Mouse (Mus musculus) megakaryocyte, embryonic 14.5 days (primary cell): ENCODE measurements around the gene Bahcc1. TPM values are rescaled to one million over a fixed set of nuclear protein-coding genes. Genes with fewer than 3 reads are reported as not detected.

Experiments used
- H3K27me3 ChIP-seq: replicated peaks from 2 replicates; pipeline ENCODE3; 2012; ENCODE audit warnings: inconsistent platforms
- H3K36me3 ChIP-seq: replicated peaks from 2 replicates; pipeline ENCODE3; 2012; ENCODE audit warnings: low read length, inconsistent platforms, mixed read lengths
- H3K4me1 ChIP-seq: 2 replicates; pipeline ENCODE4 v1.6.1; 2012; ENCODE audit warnings: inconsistent platforms
- H3K4me3 ChIP-seq: replicated peaks from 2 replicates; pipeline ENCODE3; 2012; ENCODE audit warnings: moderate library complexity, mild to moderate bottlenecking, inconsistent platforms
- H3K9me3 ChIP-seq: 2 replicates; pipeline ENCODE4 v1.6.1; 2012; ENCODE audit warnings: inconsistent platforms
- FLI1 ChIP-seq: IDR thresholded peaks from 2 replicates; pipeline ENCODE4 v1.6.1; 2012; ENCODE audit warnings: low read length, inconsistent platforms, mixed read lengths
- GATA1 ChIP-seq: IDR thresholded peaks from 3 replicates; pipeline ENCODE4 v1.6.1; 2012; ENCODE audit warnings: mixed read lengths, low read length, inconsistent platforms, borderline replicate concordance
- polyA plus RNA-seq: library from polyadenylated mRNA; stranded (reverse); fragments of >175 nt; gene quantifications from 2 replicates; pipeline ENCODE4 v1.2.3, GENCODE M21; 2012; ENCODE audit warnings: low replicate concordance; ENCODE audit not compliant: insufficient read depth

The Bahcc1 gene
- polyA plus RNA-seq, 1 experiment: 10.2 TPM

GRCm38 (mm10) chr11:120290266-120290665 is 57.5 kb downstream of the Bahcc1 start:
- Histone ChIP-seq H3K4me3 (no peak overlapping the region), H3K9me3 (peaks cover 11% of the 10 kb centered on the region; the same call in 1 of the 2 replicates), H3K4me1 (peaks cover 31% of the 10 kb centered on the region), H3K27me3 (peaks cover 19% of the 10 kb centered on the region), H3K36me3 (peaks cover 56% of the 10 kb centered on the region)
- no peak for TF ChIP-seq FLI1
- TF ChIP-seq GATA1: no peak

- H3K9me3 ChIP-seq: 0 out of 2 replicates have a peak, but pooled peaks cover 4% of the 10 kb centered on the region
- peaks cover 40% of the 10 kb centered on the region for H3K27me3 ChIP-seq
- H3K4me1 ChIP-seq: peaks cover 42% of the 10 kb centered on the region
- no peak for TF ChIP-seq GATA1
- no peak for TF ChIP-seq FLI1
- peaks cover 24% of the 10 kb centered on the region for H3K36me3 ChIP-seq
- H3K4me3 ChIP-seq: peak overlapping the region; percentile 29
Measured at GRCm38 (mm10) chr11:120293714-120294113, 61.0 kb downstream of the Bahcc1 start.

GRCm38 (mm10) chr11:120296305-120297144 is 63.8 kb downstream of the Bahcc1 start:
- Histone ChIP-seq H3K4me3 (no peak overlapping the region), H3K27me3 (peaks cover 49% of the 10 kb centered on the region), H3K4me1 (peaks cover 61% of the 10 kb centered on the region), H3K9me3 (no peaks in the 10 kb centered on the region), H3K36me3 (peaks cover 6% of the 10 kb centered on the region)
- TF ChIP-seq GATA1: no peak
- TF ChIP-seq FLI1: no peak

- Histone ChIP-seq H3K4me1 (peaks cover 64% of the 10 kb centered on the region), H3K4me3 (no peak overlapping the region), H3K36me3 (peaks cover 2% of the 10 kb centered on the region), H3K9me3 (no peaks in the 10 kb centered on the region), H3K27me3 (peaks cover 56% of the 10 kb centered on the region)
- TF ChIP-seq FLI1: no peak
- TF ChIP-seq GATA1: no peak
Measured at GRCm38 (mm10) chr11:120297767-120298166, 65.0 kb downstream of the Bahcc1 start.

GRCm38 (mm10) chr11:120298441-120299141 is 65.8 kb downstream of the Bahcc1 start:
- H3K4me1 ChIP-seq: peaks cover 63% of the 10 kb centered on the region
- TF ChIP-seq GATA1: no peak
- TF ChIP-seq FLI1: no peak
- peaks cover 58% of the 10 kb centered on the region for H3K27me3 ChIP-seq
- H3K4me3 ChIP-seq: no peak overlapping the region
- H3K36me3 ChIP-seq: no peaks in the 10 kb centered on the region
- no peaks in the 10 kb centered on the region for H3K9me3 ChIP-seq

GRCm38 (mm10) chr11:120299484-120299883 is 66.7 kb downstream of the Bahcc1 start:
- H3K9me3 ChIP-seq: no peaks in the 10 kb centered on the region
- TF ChIP-seq FLI1 (no peak), GATA1 (no peak)
- no peak overlapping the region for H3K4me3 ChIP-seq
- H3K27me3 ChIP-seq: peaks cover 63% of the 10 kb centered on the region
- no peaks in the 10 kb centered on the region for H3K36me3 ChIP-seq
- H3K4me1 ChIP-seq: peaks cover 63% of the 10 kb centered on the region

- Histone ChIP-seq H3K4me3 (no peak overlapping the region), H3K27me3 (peaks cover 58% of the 10 kb centered on the region), H3K4me1 (peaks cover 83% of the 10 kb centered on the region), H3K9me3 (no peaks in the 10 kb centered on the region), H3K36me3 (no peaks in the 10 kb centered on the region)
- TF ChIP-seq GATA1: no peak
- no peak for TF ChIP-seq FLI1
Measured at GRCm38 (mm10) chr11:120303119-120303518, 70.4 kb downstream of the Bahcc1 start.

GRCm38 (mm10) chr11:120303559-120304349 is 71.0 kb downstream of the Bahcc1 start:
- peaks cover 62% of the 10 kb centered on the region for H3K27me3 ChIP-seq
- peak overlapping the region; percentile 35 for H3K4me3 ChIP-seq
- no peaks in the 10 kb centered on the region for H3K9me3 ChIP-seq
- TF ChIP-seq GATA1: no peak
- no peak for TF ChIP-seq FLI1
- H3K4me1 ChIP-seq: peaks cover 90% of the 10 kb centered on the region
- no peaks in the 10 kb centered on the region for H3K36me3 ChIP-seq

- no peak for TF ChIP-seq GATA1
- no peak for TF ChIP-seq FLI1
- Histone ChIP-seq H3K36me3 (no peaks in the 10 kb centered on the region), H3K27me3 (peaks cover 62% of the 10 kb centered on the region), H3K4me3 (peak overlapping the region; percentile 35), H3K9me3 (no peaks in the 10 kb centered on the region), H3K4me1 (peaks cover 90% of the 10 kb centered on the region)
Measured at GRCm38 (mm10) chr11:120304350-120304694, 71.6 kb downstream of the Bahcc1 start.
